Mouse (Mus musculus): Measurements from ENCODE around the gene Acan. TPM values are rescaled to one million over a fixed set of nuclear protein-coding genes. Genes with fewer than 3 reads are reported as not detected.

The Acan gene
- total RNA-seq (2012; rRNA removed) (not detected in 2 replicates), polyA plus RNA-seq (2012; ENCODE audit: insufficient read depth in 1 of 2, insufficient read length in 2 of 2, low read depth in 1 of 2, low replicate concordance in 2 of 2, missing spikeins in 1 of 2) (not detected)

DNA sequence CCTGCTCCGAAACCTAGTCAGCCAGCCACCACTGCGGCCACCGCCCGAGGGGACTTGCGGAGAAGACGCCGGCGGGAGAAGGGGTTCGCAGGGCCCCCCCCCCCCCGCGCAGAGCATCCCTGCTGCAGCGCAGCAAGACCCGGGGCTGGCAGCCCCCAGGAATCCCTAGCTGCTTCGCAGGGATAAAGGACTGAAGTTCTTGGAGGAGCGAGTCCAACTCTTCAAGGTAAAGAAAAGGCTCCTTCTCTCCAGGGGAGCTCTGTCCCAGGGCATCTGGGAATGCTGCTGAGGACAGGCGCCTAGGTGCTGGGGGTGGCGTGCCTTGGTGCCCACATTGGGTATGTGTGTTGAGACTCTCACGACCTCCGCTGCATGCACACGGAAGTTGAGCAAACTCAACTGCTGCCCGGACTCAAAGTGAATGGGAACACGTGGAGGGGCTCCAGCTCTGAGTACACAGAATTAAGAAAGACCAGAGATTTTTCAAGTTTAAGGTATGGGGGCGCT, at the start of gene Acan:
Acan (plus strand) TSS at position 101 of the 507 bp plus-strand sequence.
- no peaks in the 10 kb centered on the region for H3K36me3 ChIP-seq (ENCODE audit: control insufficient read depth in 1 of 2, insufficient read depth in 2 of 2, low read length in 2 of 2)
- no peaks in the 10 kb centered on the region for H3K79me2 ChIP-seq (ENCODE audit: control insufficient read depth, insufficient read depth, low read length, poor library complexity)
- no peak within 1 kb of the TSS for H3K9ac ChIP-seq (ENCODE audit: control insufficient read depth, low read depth, low read length, poor library complexity, severe bottlenecking)
- H3K4me3 ChIP-seq (ENCODE audit: control insufficient read depth in 1 of 2, insufficient read depth in 1 of 2, low read depth in 2 of 2, low read length in 2 of 2) = no peak within 1 kb of the TSS
- no peak for TF ChIP-seq GABPA (IDR thresholded peaks at IDR 0.05; ENCODE audit: low read depth, low read length)
- no peak for TF ChIP-seq GATA1 (IDR thresholded peaks at IDR 0.05; ENCODE audit: low read depth, low read length)
- TF ChIP-seq USF2 (IDR thresholded peaks at IDR 0.05; ENCODE audit: borderline replicate concordance in 1 of 2, insufficient read depth in 1 of 2, low read depth in 1 of 2, low read length in 2 of 2) = no peak
- TF ChIP-seq SIN3A (IDR thresholded peaks at IDR 0.05; ENCODE audit: low read length) = no peak
- TF ChIP-seq E2F4 (IDR thresholded peaks at IDR 0.05; ENCODE audit: borderline replicate concordance, low read depth, low read length) = no peak
- TF ChIP-seq ZC3H11A (IDR thresholded peaks at IDR 0.05; ENCODE audit: low read depth, low read length) = no peak
- TF ChIP-seq TCF12 (IDR thresholded peaks at IDR 0.05; ENCODE audit: low read depth, low read length) = no peak
- TF ChIP-seq MEF2A (IDR thresholded peaks at IDR 0.05; ENCODE audit: extremely low read depth, insufficient replicate concordance, low read depth, low read length, poor library complexity, severe bottlenecking) = no peak
- TF ChIP-seq EP300 (IDR thresholded peaks at IDR 0.05; ENCODE audit: low read depth in 1 of 2, low read length in 2 of 2) = no peak
- no peak for TF ChIP-seq ETS1 (IDR thresholded peaks at IDR 0.05; ENCODE audit: low read depth, low read length)
- H3K27ac ChIP-seq (ENCODE audit: control insufficient read depth, low read depth, low read length) = no peak within 1 kb of the TSS
- no peaks in the 10 kb centered on the region for H3K4me1 ChIP-seq (ENCODE audit: control insufficient read depth in 1 of 2, insufficient read depth in 2 of 2, low read length in 2 of 2)
- no peaks in the 10 kb centered on the region for H3K9me3 ChIP-seq (replicated peaks; ENCODE audit: insufficient read depth, low read length)
- DNase-seq (ENCODE audit: low read depth, low spot score) = no peak
- peaks cover 0 to 1% of the 10 kb centered on the region in 2 experiments; a peak in 3 of 4 replicates for H3K27me3 ChIP-seq (ENCODE audit: control insufficient read depth in 1 of 2, insufficient read depth in 2 of 2, low read length in 2 of 2)

- no peak overlapping the region for H3K9ac ChIP-seq (ENCODE audit: control insufficient read depth, low read depth, low read length, poor library complexity, severe bottlenecking)
- TF ChIP-seq TCF12 (IDR thresholded peaks at IDR 0.05; ENCODE audit: low read depth, low read length) = no peak
- no peak for TF ChIP-seq CTCF (IDR thresholded peaks at IDR 0.05 in 2 of 3, conservative IDR thresholded peaks at IDR 0.05 in 1 of 3; ENCODE audit: control insufficient read depth in 1 of 3, insufficient read depth in 1 of 3, low read depth in 2 of 3, low read length in 3 of 3, poor library complexity in 1 of 3, severe bottlenecking in 1 of 3)
- no peak for TF ChIP-seq ZKSCAN1 (IDR thresholded peaks at IDR 0.05; ENCODE audit: low read depth, low read length)
- TF ChIP-seq EP300 (IDR thresholded peaks at IDR 0.05; ENCODE audit: low read depth in 1 of 2, low read length in 2 of 2) = no peak
- no peak for TF ChIP-seq MAFK (IDR thresholded peaks at IDR 0.05; ENCODE audit: borderline replicate concordance, low read depth, low read length)
- no peak for TF ChIP-seq POLR2A (IDR thresholded peaks at IDR 0.05; ENCODE audit: control insufficient read depth in 1 of 2, insufficient read depth in 1 of 2, low read depth in 1 of 2, low read length in 2 of 2, poor library complexity in 1 of 2)
- no peaks in the 10 kb centered on the region for H3K9me3 ChIP-seq (replicated peaks; ENCODE audit: insufficient read depth, low read length)
- no peak for DNase-seq (ENCODE audit: low read depth, low spot score)
- no peak overlapping the region for H3K27ac ChIP-seq (ENCODE audit: control insufficient read depth, low read depth, low read length)
- H3K4me1 ChIP-seq (ENCODE audit: control insufficient read depth in 1 of 2, insufficient read depth in 2 of 2, low read length in 2 of 2) = no peaks in the 10 kb centered on the region
- no peaks in the 10 kb centered on the region for H3K36me3 ChIP-seq (ENCODE audit: control insufficient read depth in 1 of 2, insufficient read depth in 2 of 2, low read length in 2 of 2)
- H3K79me2 ChIP-seq (ENCODE audit: control insufficient read depth, insufficient read depth, low read length, poor library complexity) = no peaks in the 10 kb centered on the region
- H3K27me3 ChIP-seq (ENCODE audit: control insufficient read depth in 1 of 2, insufficient read depth in 2 of 2, low read length in 2 of 2) = peaks cover 0 to 6% of the 10 kb centered on the region in 2 experiments; a peak in 3 of 4 replicates
- no peak overlapping the region for H3K4me3 ChIP-seq (ENCODE audit: control insufficient read depth in 1 of 2, insufficient read depth in 1 of 2, low read depth in 2 of 2, low read length in 2 of 2)
Measured at GRCm38 (mm10) chr7:79021293-79021905, 31.9 kb upstream of the Acan start.
